Mouse (Mus musculus) cerebellum, adult 11 months (tissue): ENCODE results near the gene Dennd6a.
"Not testable (repeated sequence)": the region's sequence is repeated elsewhere in the genome, so short reads cannot be mapped to it uniquely, and the experiment has no call there.

Experiments used
- DNase-seq: peaks from one replicate; pipeline ENCODE4 v3.0.0; 2022

Gene Dennd6a

GRCm38 (mm10) chr14:26645989-26646650 lies 72.5 kb downstream of the Dennd6a start:
- DNase-seq, result no peak

- no peak for DNase-seq
Measured at GRCm38 (mm10) chr14:26647811-26648210, 74.2 kb downstream of the Dennd6a start.

- DNase-seq, result no peak
Measured at GRCm38 (mm10) chr14:26651901-26652300, 78.2 kb downstream of the Dennd6a start.

- DNase-seq, result no peak
Measured at GRCm38 (mm10) chr14:26658178-26658577, 84.5 kb downstream of the Dennd6a start.

GRCm38 (mm10) chr14:26660233-26660632 lies 86.6 kb downstream of the Dennd6a start:
- DNase-seq, result no peak

GRCm38 (mm10) chr14:26662016-26662415 lies 88.4 kb downstream of the Dennd6a start:
- no peak for DNase-seq

- no peak for DNase-seq
Measured at GRCm38 (mm10) chr14:26662488-26662887, 88.8 kb downstream of the Dennd6a start.

- no peak for DNase-seq
Measured at GRCm38 (mm10) chr14:26663851-26664250, 90.2 kb downstream of the Dennd6a start.

- no peak for DNase-seq
Measured at GRCm38 (mm10) chr14:26667991-26668370, 94.3 kb downstream of the Dennd6a start.

GRCm38 (mm10) chr14:26668371-26669291 lies 95.0 kb downstream of the Dennd6a start:
- DNase-seq, result peak; percentile 22

- DNase-seq, result peak; percentile 85
Measured at GRCm38 (mm10) chr14:26669292-26670073, 95.8 kb downstream of the Dennd6a start, which contains the start of gene Pde12. TSS of gene Pde12 (minus strand) at chr14:26669883.

GRCm38 (mm10) chr14:26670964-26671363 lies 97.3 kb downstream of the Dennd6a start:
- DNase-seq, result no peak

GRCm38 (mm10) chr14:26671870-26672615 lies 98.4 kb downstream of the Dennd6a start:
- not testable (repeated sequence) for DNase-seq

GRCm38 (mm10) chr14:26674476-26675169 lies 101.0 kb downstream of the Dennd6a start:
- DNase-seq, result not testable (repeated sequence)

GRCm38 (mm10) chr14:26675371-26675770 lies 101.7 kb downstream of the Dennd6a start:
- DNase-seq, result peak; percentile 7

- DNase-seq, result no peak
Measured at GRCm38 (mm10) chr14:26675791-26676190, 102.1 kb downstream of the Dennd6a start.
